Mouse (Mus musculus) kidney, adult 2 months (tissue): Measurements from ENCODE around the gene Mapk10. TPM values are rescaled to one million over a fixed set of nuclear protein-coding genes. Genes with fewer than 3 reads are reported as not detected.

Experiments used
- DNase-seq: peaks from one replicate; pipeline ENCODE4 v3.0.0; 2021
- H3K27ac ChIP-seq: fragments of 200-500 bp; 2 replicates; pipeline ENCODE4 v1.5.1; 2012; ENCODE audit warnings: low read depth, low read length, control low read depth, inconsistent platforms; ENCODE audit not compliant: insufficient read depth
- H3K27me3 ChIP-seq: fragments of 200-500 bp; replicated peaks from 2 replicates; pipeline ENCODE4 v1.6.1; 2012; ENCODE audit warnings: mild to moderate bottlenecking, moderate library complexity, low read length, inconsistent platforms; ENCODE audit not compliant: control insufficient read depth, insufficient read depth
- H3K36me3 ChIP-seq: fragments of 200-500 bp; 2 replicates; pipeline ENCODE4 v1.6.1; 2012; ENCODE audit warnings: mild to moderate bottlenecking, moderate library complexity, low read length, inconsistent platforms; ENCODE audit not compliant: control insufficient read depth, insufficient read depth
- H3K4me1 ChIP-seq: fragments of 200-500 bp; 2 replicates; pipeline ENCODE4 v1.6.1; 2011; ENCODE audit warnings: low read length; ENCODE audit not compliant: control insufficient read depth, insufficient read depth
- H3K4me3 ChIP-seq: fragments of 200-500 bp; 2 replicates; pipeline ENCODE4 v1.5.1; 2011; ENCODE audit warnings: mild to moderate bottlenecking, low read depth, low read length, control low read depth; ENCODE audit not compliant: insufficient read depth
- CTCF ChIP-seq: fragments of 200-500 bp; conservative IDR thresholded peaks from 2 replicates; pipeline ENCODE4 v1.5.1; 2011; ENCODE audit warnings: low read depth, mild to moderate bottlenecking, control low read depth, low read length, moderate library complexity, mixed read lengths; ENCODE audit not compliant: insufficient read depth, insufficient read length
- POLR2A ChIP-seq: fragments of 200-500 bp; IDR thresholded peaks from one replicate; pipeline ENCODE4 v1.6.1; 2011; ENCODE audit warnings: low read depth, low read length, control low read depth
- WGBS: fragments of 180-500 bp; shearing (Covaris S2); methylation state at CpG from one replicate; pipeline ENCODE4 v1.1.7; 2018; 5-methylcytosine and 5-hydroxymethylcytosine counted together
- polyA plus RNA-seq: library from polyadenylated mRNA; depleted of rRNA; stranded (reverse); fragments of >200 nt; gene quantifications from 2 replicates; pipeline ENCODE4 v1.2.3, GENCODE M21; 2012

Gene Mapk10
- polyA plus RNA-seq, 1 experiment = 1.5 TPM

GRCm38 (mm10) chr5:103072200-103072825, 138.8 kb downstream of the Mapk10 start:
- Histone ChIP-seq H3K27ac (no peak overlapping the region), H3K4me1 (no peaks in the 10 kb centered on the region), H3K4me3 (no peak overlapping the region), H3K27me3 (no peaks in the 10 kb centered on the region), H3K36me3 (no peaks in the 10 kb centered on the region)
- TF ChIP-seq POLR2A = no peak
- TF ChIP-seq CTCF = no peak
- DNase-seq = no peak
- 75% methylated on average over 6 of the region's 6 CpGs for WGBS

GRCm38 (mm10) chr5:103071006-103071612, 140.0 kb downstream of the Mapk10 start:
- DNase-seq = no peak
- Histone ChIP-seq H3K36me3 (no peaks in the 10 kb centered on the region), H3K27me3 (no peaks in the 10 kb centered on the region), H3K4me1 (no peaks in the 10 kb centered on the region), H3K4me3 (no peak overlapping the region), H3K27ac (no peak overlapping the region)
- 87% methylated on average over 17 of the region's 17 CpGs for WGBS
- TF ChIP-seq POLR2A (no peak), CTCF (no peak)

GRCm38 (mm10) chr5:103050319-103050916, 160.7 kb downstream of the Mapk10 start:
- no peaks in the 10 kb centered on the region for H3K36me3 ChIP-seq
- TF ChIP-seq POLR2A (no peak), CTCF (no peak)
- no peaks in the 10 kb centered on the region for H3K27me3 ChIP-seq
- no peaks in the 10 kb centered on the region for H3K4me1 ChIP-seq
- no peak overlapping the region for H3K27ac ChIP-seq
- DNase-seq = no peak
- no peak overlapping the region for H3K4me3 ChIP-seq
- WGBS = 64% methylated on average over 8 of the region's 8 CpGs

DNA sequence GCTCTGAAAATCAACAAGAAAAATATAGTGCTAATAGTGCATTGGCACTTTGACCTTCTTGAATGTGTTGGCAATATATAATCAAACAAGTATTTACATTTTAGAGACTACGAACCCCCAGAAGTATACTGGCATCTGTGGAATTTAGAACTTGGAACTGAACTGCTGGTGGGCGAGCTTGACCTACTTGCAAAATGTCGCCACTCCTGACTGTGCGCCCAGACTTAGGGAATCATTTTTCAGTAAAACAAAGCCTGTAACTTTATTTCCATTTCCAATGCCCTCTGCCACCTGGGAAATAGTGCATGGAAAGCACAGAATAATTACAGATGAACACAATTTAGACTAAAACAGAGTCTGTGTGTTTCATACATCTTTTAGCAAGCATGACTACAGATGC, 163.1 kb downstream of the Mapk10 start:
- no peak for DNase-seq
- 64% methylated on average over 4 of the region's 4 CpGs for WGBS
- Histone ChIP-seq H3K27me3 (no peaks in the 10 kb centered on the region), H3K4me3 (no peak overlapping the region), H3K27ac (no peak overlapping the region), H3K36me3 (no peaks in the 10 kb centered on the region), H3K4me1 (no peaks in the 10 kb centered on the region)
- no peak for TF ChIP-seq CTCF
- TF ChIP-seq POLR2A = no peak

DNA sequence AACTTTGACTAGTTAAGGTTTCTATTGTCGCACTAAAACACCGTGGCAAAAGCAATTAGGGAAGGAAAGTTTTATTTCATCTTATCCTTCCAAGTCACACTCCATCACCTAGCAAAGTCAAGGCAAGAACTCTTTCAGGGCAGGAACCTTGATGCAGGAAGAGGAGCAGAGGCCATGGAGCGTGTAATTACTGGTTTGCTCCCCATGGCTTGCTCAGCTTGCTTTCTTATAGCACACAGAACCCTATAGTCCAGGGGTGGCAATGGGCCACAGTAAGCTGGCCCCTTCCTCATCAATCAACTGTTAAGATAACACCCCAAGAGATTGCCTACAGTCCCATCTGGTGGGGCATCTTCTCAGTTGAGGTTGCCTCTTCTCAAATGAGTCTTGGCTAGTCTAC, 173.4 kb downstream of the Mapk10 start:
- no peaks in the 10 kb centered on the region for H3K27me3 ChIP-seq
- TF ChIP-seq CTCF = no peak
- no peaks in the 10 kb centered on the region for H3K36me3 ChIP-seq
- H3K4me1 ChIP-seq = no peaks in the 10 kb centered on the region
- no peak overlapping the region for H3K4me3 ChIP-seq
- WGBS = 55% methylated on average over 3 of the region's 3 CpGs
- no peak for DNase-seq
- no peak overlapping the region for H3K27ac ChIP-seq

DNA sequence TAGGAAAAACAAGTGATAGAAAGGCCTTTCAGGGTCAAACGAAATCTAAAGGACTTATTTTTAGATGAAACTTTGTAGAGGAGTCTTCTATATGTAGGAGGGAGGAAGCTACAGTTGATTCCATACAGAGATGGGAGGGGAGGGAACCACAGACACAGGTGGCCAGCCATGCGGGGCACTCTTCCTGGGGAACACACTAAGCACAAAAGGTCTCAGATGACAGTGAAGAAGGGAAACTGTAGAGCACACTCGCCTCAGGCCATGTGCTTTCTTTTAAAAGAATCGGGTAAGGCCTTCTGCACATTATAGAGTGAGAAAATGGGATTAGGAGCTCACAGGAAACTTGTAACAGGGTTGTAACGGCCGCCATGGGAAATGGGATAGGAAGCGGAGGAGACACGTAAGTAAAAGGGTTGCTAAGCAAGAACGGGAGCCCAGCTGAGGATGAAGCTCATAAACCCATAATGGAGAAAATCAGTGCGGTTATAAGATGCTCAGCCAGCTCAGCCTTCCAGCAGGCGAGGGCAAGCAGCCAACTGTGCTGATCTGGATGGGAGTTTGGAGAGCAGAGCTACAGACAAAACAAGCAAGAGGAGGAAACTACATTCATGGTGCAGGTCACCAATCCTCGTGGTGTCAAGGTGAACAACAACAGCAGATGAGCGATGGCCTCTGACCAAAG, 182.1 kb downstream of the Mapk10 start:
- 41% methylated on average over 13 of the region's 13 CpGs for WGBS
- Histone ChIP-seq H3K4me3 (no peak overlapping the region), H3K27me3 (no peaks in the 10 kb centered on the region), H3K27ac (no peak overlapping the region), H3K36me3 (no peaks in the 10 kb centered on the region), H3K4me1 (no peaks in the 10 kb centered on the region)
- DNase-seq = peak; percentile 4
- TF ChIP-seq POLR2A (no peak), CTCF (no peak)

GRCm38 (mm10) chr5:103022504-103023172, 188.5 kb downstream of the Mapk10 start:
- no peaks in the 10 kb centered on the region for H3K4me1 ChIP-seq
- TF ChIP-seq CTCF (no peak), POLR2A (no peak)
- no peak for DNase-seq
- H3K36me3 ChIP-seq = no peaks in the 10 kb centered on the region
- H3K27me3 ChIP-seq = no peaks in the 10 kb centered on the region
- no peak overlapping the region for H3K4me3 ChIP-seq
- WGBS = 65% methylated on average over 7 of the region's 7 CpGs
- H3K27ac ChIP-seq = no peak overlapping the region
